Mouse (Mus musculus): ENCODE measurements around the gene Gm527. TPM values are rescaled to one million over a fixed set of nuclear protein-coding genes. Genes with fewer than 3 reads are reported as not detected.

Gm527 gene
- total and polyA plus RNA-seq, 3 experiments: 4.6 to 6.0 TPM; not detected in 1

Other genes with a start within 250 kb of the Gm527 start
- gene Klhl28, start 47.6 kb downstream of the Gm527 start, total RNA-seq (2021): 10 to 100 TPM; 10.3 to 11.8 TPM
- 0.90 and 1.6 TPM in 2 replicates for gene Klhl28, start 47.6 kb downstream of the Gm527 start, polyA plus RNA-seq (2012; rRNA removed)
- gene Togaram1, start 47.9 kb downstream of the Gm527 start, total RNA-seq (2021): 10 to 100 TPM; 29.1 to 44.7 TPM
- gene Togaram1, start 47.9 kb downstream of the Gm527 start, polyA plus RNA-seq (2012; rRNA removed): 4.3 and 5.8 TPM in 2 replicates
- gene Prpf39, start 118.4 kb downstream of the Gm527 start, total RNA-seq (2021): 10 to 100 TPM; 25.0 to 32.2 TPM
- 2.2 and 2.8 TPM in 2 replicates for gene Prpf39, start 118.4 kb downstream of the Gm527 start, polyA plus RNA-seq (2012; rRNA removed)
- gene Fkbp3, start 156.1 kb downstream of the Gm527 start, total RNA-seq (2021): 100 to 1,000 TPM; 105 to 127 TPM
- gene Fkbp3, start 156.1 kb downstream of the Gm527 start, polyA plus RNA-seq (2012; rRNA removed): 10.7 and 10.9 TPM in 2 replicates
- gene Fancm, start 157.7 kb downstream of the Gm527 start, total RNA-seq (2021): 1 to 10 TPM; 6.9 to 9.2 TPM
- gene Fancm, start 157.7 kb downstream of the Gm527 start, polyA plus RNA-seq (2012; rRNA removed): 2.1 and 2.5 TPM in 2 replicates

Measured in adrenal gland, adult 2 months (tissue).